Mouse (Mus musculus) CH12.LX (cell line): Measurements from ENCODE around the gene Stk40. TPM values are rescaled to one million over a fixed set of nuclear protein-coding genes. Genes with fewer than 3 reads are reported as not detected.

Experiments used
- DNase-seq: peaks from one replicate; pipeline ENCODE4 v3.0.0-alpha.2; 2013; ENCODE audit errors: extremely low read depth
- H3K27ac ChIP-seq: 2 replicates; pipeline ENCODE4 v1.5.1; 2012; ENCODE audit warnings: low read depth, mild to moderate bottlenecking, control low read depth, moderate library complexity; ENCODE audit not compliant: insufficient read depth
- H3K27me3 ChIP-seq: replicated peaks from 2 replicates; pipeline ENCODE3; 2012; ENCODE audit warnings: inconsistent platforms
- H3K36me3 ChIP-seq, 2 experiments: replicated peaks in 1 of 2; 2 replicates each; pipeline versions ENCODE3 to v1.6.1; 2012; ENCODE audit warnings: inconsistent platforms in 1 of 2, low read length in 1 of 2, mild to moderate bottlenecking in 1 of 2, mixed read lengths in 1 of 2, moderate library complexity in 1 of 2; ENCODE audit not compliant: control insufficient read depth in 1 of 2, insufficient read depth in 1 of 2
- H3K4me1 ChIP-seq, 2 experiments: 2 replicates each; pipeline ENCODE4 v1.6.1; 2012; ENCODE audit warnings: inconsistent platforms in 1 of 2, moderate library complexity in 1 of 2; ENCODE audit not compliant: insufficient read depth in 2 of 2, control insufficient read depth in 1 of 2
- H3K4me2 ChIP-seq: 2 replicates; pipeline ENCODE4 v1.6.1; 2012; ENCODE audit warnings: low read depth, mild to moderate bottlenecking, control low read depth; ENCODE audit not compliant: poor library complexity, insufficient read depth, severe bottlenecking
- H3K4me3 ChIP-seq, 3 experiments: fragments of 150-350 bp in 1 of 3; sonication (generic) in 1 of 3; replicated peaks in 1 of 3; 2 replicates each; pipeline versions ENCODE3 to v1.5.1; 2011 to 2012; ENCODE audit warnings: low read depth in 2 of 3, low read length in 2 of 3, mild to moderate bottlenecking in 2 of 3, moderate library complexity in 2 of 3, control low read depth in 1 of 3, improper control_type of control experiment in 1 of 3, inconsistent platforms in 1 of 3, mixed read lengths in 1 of 3; ENCODE audit not compliant: poor library complexity in 1 of 3
- H3K79me2 ChIP-seq: replicated peaks from 2 replicates; pipeline ENCODE4 v1.6.1; 2012; ENCODE audit warnings: mild to moderate bottlenecking, moderate library complexity; ENCODE audit not compliant: control insufficient read depth, poor library complexity, insufficient read depth, severe bottlenecking; ENCODE audit errors: extremely low read depth
- H3K9ac ChIP-seq: 2 replicates; pipeline ENCODE4 v1.6.1; 2012; ENCODE audit warnings: low read depth, mild to moderate bottlenecking, control low read depth, moderate library complexity; ENCODE audit not compliant: insufficient read depth
- H3K9me3 ChIP-seq: replicated peaks from 2 replicates; pipeline ENCODE3; 2012; ENCODE audit warnings: low read length, inconsistent platforms, mixed read lengths
- CHD1 ChIP-seq: IDR thresholded peaks from 2 replicates; pipeline ENCODE4 v1.6.1; 2012; ENCODE audit warnings: low read depth, low read length, improper control_type of control experiment, inconsistent platforms
- CHD2 ChIP-seq: IDR thresholded peaks from 2 replicates; pipeline ENCODE4 v1.6.1; 2011; ENCODE audit warnings: low read length, improper control_type of control experiment
- CTCF ChIP-seq, 2 experiments: IDR thresholded peaks in 1 of 2; conservative IDR thresholded peaks in 1 of 2; 2 replicates each; pipeline ENCODE4 v1.5.1; 2011 to 2012; ENCODE audit warnings: low read depth in 2 of 2, low read length in 2 of 2, improper control_type of control experiment in 1 of 2, inconsistent platforms in 1 of 2, mild to moderate bottlenecking in 1 of 2, moderate library complexity in 1 of 2
- ELF1 ChIP-seq: IDR thresholded peaks from 2 replicates; pipeline ENCODE4 v1.6.1; 2014; ENCODE audit warnings: low read depth, mild to moderate bottlenecking, inconsistent platforms, low read length, improper control_type of control experiment
- EP300 ChIP-seq: IDR thresholded peaks from 2 replicates; pipeline ENCODE4 v1.6.1; 2011; ENCODE audit warnings: low read length, improper control_type of control experiment
- GABPA ChIP-seq: IDR thresholded peaks from 2 replicates; pipeline ENCODE4 v1.6.1; 2012; ENCODE audit warnings: low read depth, low read length, improper control_type of control experiment, inconsistent platforms; ENCODE audit not compliant: insufficient replicate concordance
- JUN ChIP-seq: IDR thresholded peaks from 2 replicates; pipeline ENCODE4 v1.6.1; 2011; ENCODE audit warnings: low read depth, mild to moderate bottlenecking, low read length, improper control_type of control experiment, moderate library complexity; ENCODE audit not compliant: insufficient read depth
- JUND ChIP-seq: conservative IDR thresholded peaks from 2 replicates; pipeline ENCODE4 v1.6.1; 2011; ENCODE audit warnings: low read depth, low read length, improper control_type of control experiment
- MAX ChIP-seq: IDR thresholded peaks from 2 replicates; pipeline ENCODE4 v1.6.1; 2011; ENCODE audit warnings: low read length, improper control_type of control experiment
- MEF2A ChIP-seq: IDR thresholded peaks from 2 replicates; pipeline ENCODE4 v1.6.1; 2014; ENCODE audit warnings: low read depth, mild to moderate bottlenecking, inconsistent platforms, low read length, improper control_type of control experiment, borderline replicate concordance
- MYC ChIP-seq: IDR thresholded peaks from 2 replicates; pipeline ENCODE4 v1.6.1; 2011; ENCODE audit warnings: low read depth, mild to moderate bottlenecking, improper control_type of control experiment, low read length
- NELFE ChIP-seq: IDR thresholded peaks from 2 replicates; pipeline ENCODE4 v1.6.1; 2011; ENCODE audit warnings: low read depth, low read length, improper control_type of control experiment
- PAX5 ChIP-seq: IDR thresholded peaks from 2 replicates; pipeline ENCODE4 v1.6.1; 2012; ENCODE audit warnings: low read length, inconsistent platforms, mixed read lengths
- POLR2AphosphoS2 ChIP-seq: IDR thresholded peaks from 2 replicates; pipeline ENCODE4 v1.6.1; 2011; ENCODE audit warnings: low read depth, low read length, improper control_type of control experiment
- RCOR1 ChIP-seq: conservative IDR thresholded peaks from 2 replicates; pipeline ENCODE4 v1.6.1; 2012; ENCODE audit warnings: low read depth, mild to moderate bottlenecking, inconsistent platforms, low read length, improper control_type of control experiment
- SIN3A ChIP-seq: IDR thresholded peaks from 2 replicates; pipeline ENCODE4 v1.6.1; 2012; ENCODE audit warnings: low read length, improper control_type of control experiment, inconsistent platforms
- TCF12 ChIP-seq: IDR thresholded peaks from 2 replicates; pipeline ENCODE4 v1.6.1; 2014; ENCODE audit warnings: low read depth, mild to moderate bottlenecking, inconsistent platforms, low read length, improper control_type of control experiment
- USF1 ChIP-seq: IDR thresholded peaks from 2 replicates; pipeline ENCODE4 v1.6.1; 2014; ENCODE audit warnings: low read depth, mild to moderate bottlenecking, inconsistent platforms, low read length, improper control_type of control experiment
- USF2 ChIP-seq: conservative IDR thresholded peaks from 2 replicates; pipeline ENCODE4 v1.6.1; 2011; ENCODE audit warnings: low read depth, low read length, improper control_type of control experiment
- ZKSCAN1 ChIP-seq: IDR thresholded peaks from 2 replicates; pipeline ENCODE4 v1.6.1; 2012; ENCODE audit warnings: low read depth, inconsistent platforms, low read length, improper control_type of control experiment, borderline replicate concordance
- ZMIZ1 ChIP-seq: IDR thresholded peaks from 2 replicates; pipeline ENCODE4 v1.6.1; 2012; ENCODE audit warnings: low read depth, mild to moderate bottlenecking, inconsistent platforms, low read length, improper control_type of control experiment
- dilution Hi-C: fragments of 300-500 bp; cut with MboI; formaldehyde crosslinking; loops from 2 replicates; pipeline ENCODE4 v1.14.3; 2020; ENCODE audit warnings: low sequenced_read_pairs; ENCODE audit not compliant: extremely low pct_unique_long_range_greater_than_20kb, extremely low pct_ligation_motif_present
- in situ Hi-C: fragments of 300-500 bp; cut with MboI; formaldehyde crosslinking; loops from 3 replicates; pipeline ENCODE4 v1.14.3; 2019; ENCODE audit warnings: low sequenced_read_pairs, low pct_ligation_motif_present, low pct_unique_long_range_greater_than_20kb, mixed read lengths
- polyA plus RNA-seq: library from polyadenylated mRNA; unstranded; fragments of >175 nt; gene quantifications from 2 replicates; pipeline ENCODE4 v1.2.1, GENCODE M21; 2012; ENCODE audit warnings: low read depth; ENCODE audit not compliant: insufficient read length
- total RNA-seq, 2 experiments: library from RNA; depleted of rRNA; stranded (reverse); fragments of 300-350 nt in 1 of 2; fragments of >200 nt in 1 of 2; gene quantifications; 2 replicates each; pipeline ENCODE4 v1.2.3; 2012 to 2014

Gene Stk40
- total and polyA plus RNA-seq, 3 experiments, result 8.6 to 33.0 (median 16.4) TPM

- Histone ChIP-seq H3K9ac (0 out of 2 replicates have a peak overlapping the region, but pooled peaks have one; percentile 99), H3K36me3 (peaks cover 14 to 39% of the 10 kb centered on the region in 2 experiments), H3K9me3 (no peaks in the 10 kb centered on the region), H3K4me1 (peaks cover 20 to 55% of the 10 kb centered on the region in 2 experiments), H3K4me2 (peak overlapping the region; percentile 67), H3K4me3 (peak overlapping the region in 1 of 3 experiments; percentile 82), H3K27ac (no peak overlapping the region)
- in situ Hi-C loops, result no loop called here
- DNase-seq, result no peak
- TF ChIP-seq ZKSCAN1 (no peak), SIN3A (no peak), JUN (no peak), GABPA (no peak), MAX (no peak), ELF1 (no peak), EP300 (no peak), CHD1 (no peak), CTCF (conservative IDR thresholded peaks at IDR 0.05 in 1 of 2, IDR thresholded peaks at IDR 0.05 in 1 of 2; ENCODE audit: low read depth in 2 of 2, low read length in 2 of 2) (no peak), MYC (no peak), ZMIZ1 (no peak), NELFE (no peak)
- TF ChIP-seq, all 38 proteins: peak for 0
- dilution Hi-C loops, result no loop called here
- Histone ChIP-seq H3K79me2 (peaks cover 11% of the 10 kb centered on the region), H3K27me3 (no peaks in the 10 kb centered on the region)
Observed at GRCm38 (mm10) chr4:126097711-126098253, 6.0 kb upstream of the Stk40 start.

GRCm38 (mm10) chr4:126099365-126099764 lies 4.4 kb upstream of the Stk40 start:
- Histone ChIP-seq H3K27ac (no peak overlapping the region), H3K4me3 (no peak overlapping the region)
- TF ChIP-seq USF1 (no peak), CHD2 (no peak), JUND (no peak), POLR2AphosphoS2 (no peak), SIN3A (no peak), MEF2A (no peak), MAX (no peak), ZKSCAN1 (no peak), PAX5 (no peak), TCF12 (no peak), USF2 (no peak), RCOR1 (no peak)

More at GRCm38 (mm10) chr4:126099365-126099764, 4.4 kb upstream of the Stk40 start:
- H3K27me3 ChIP-seq, result no peaks in the 10 kb centered on the region
- peaks cover 20 to 57% of the 10 kb centered on the region in 2 experiments for H3K4me1 ChIP-seq
- DNase-seq, result no peak
- no peak overlapping the region for H3K4me2 ChIP-seq
- H3K36me3 ChIP-seq, result peaks cover 14 to 39% of the 10 kb centered on the region in 2 experiments
- no peaks in the 10 kb centered on the region for H3K9me3 ChIP-seq
- in situ Hi-C loops, result no loop called here
- dilution Hi-C loops, result no loop called here
- no peak overlapping the region for H3K9ac ChIP-seq
- peaks cover 15% of the 10 kb centered on the region for H3K79me2 ChIP-seq
